Mouse (Mus musculus) hindbrain, embryonic 10.5 days (tissue): ENCODE measurements around the gene Ccdc69. TPM values are rescaled to one million over a fixed set of nuclear protein-coding genes. Genes with fewer than 3 reads are reported as not detected.

ENCODE experiments used
- DNase-seq: peaks from one replicate; pipeline ENCODE4 v3.0.0-alpha.2; 2017; ENCODE audit warnings: low spot score
- H3K27ac ChIP-seq: fragments of 300-500 bp; sonication (generic); 2 replicates; pipeline ENCODE4 v1.5.1; 2016; ENCODE audit warnings: mild to moderate bottlenecking, moderate library complexity
- H3K27me3 ChIP-seq: fragments of 300-500 bp; sonication (generic); 2 replicates; pipeline ENCODE4 v1.6.1; 2016; ENCODE audit warnings: mild to moderate bottlenecking; ENCODE audit not compliant: poor library complexity, insufficient read depth, severe bottlenecking
- H3K36me3 ChIP-seq: fragments of 300-500 bp; sonication (generic); 2 replicates; pipeline ENCODE4 v1.6.1; 2016; ENCODE audit warnings: mild to moderate bottlenecking, moderate library complexity
- H3K4me1 ChIP-seq: fragments of 300-500 bp; sonication (generic); replicated peaks from 2 replicates; pipeline ENCODE4 v1.6.1; 2016; ENCODE audit warnings: mild to moderate bottlenecking
- H3K4me3 ChIP-seq: fragments of 300-500 bp; sonication (generic); 2 replicates; pipeline ENCODE4 v1.5.1; 2016; ENCODE audit warnings: mild to moderate bottlenecking, moderate library complexity
- H3K9me3 ChIP-seq: fragments of 300-500 bp; sonication (generic); 2 replicates; pipeline ENCODE4 v1.6.1; 2016; ENCODE audit warnings: mild to moderate bottlenecking, moderate library complexity
- WGBS: fragments of 180-500 bp; shearing (Covaris S2); methylation state at CpG from one replicate; pipeline ENCODE4 v1.1.7; 2016; 5-methylcytosine and 5-hydroxymethylcytosine counted together
- polyA plus RNA-seq: library from polyadenylated mRNA; unstranded; fragments of >200 nt; fragmentation: Nextera tagmentation; extraction: Ambion mirVana; gene quantifications from 2 replicates; pipeline ENCODE4 v1.2.1, GENCODE M21; 2016

Ccdc69 gene
- polyA plus RNA-seq, 1 experiment from 2014 or later = 0.25 TPM

DNA sequence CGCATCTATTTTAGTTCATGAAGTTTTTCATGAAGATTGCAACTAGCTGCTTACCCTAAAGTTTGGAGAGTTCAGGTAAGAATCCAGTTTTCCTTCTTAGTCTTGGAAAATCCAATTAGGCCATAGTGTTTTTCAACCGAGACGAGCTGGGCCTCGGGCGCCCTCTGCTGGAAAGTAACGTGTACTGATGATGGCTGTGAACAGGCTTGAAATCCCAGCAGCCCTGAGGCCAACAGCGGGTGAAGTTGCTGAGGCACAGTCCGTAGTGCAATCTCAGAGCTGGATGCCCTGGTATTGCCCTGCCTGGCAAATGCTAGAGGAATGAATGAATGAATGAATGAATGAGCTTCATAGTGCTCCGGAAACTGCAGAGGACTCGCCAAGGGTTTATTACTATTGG, 9.1 kb upstream of the Ccdc69 start:
- WGBS = 5% methylated on average over 10 of the region's 10 CpGs
- DNase-seq = peak; percentile 78
- H3K36me3 ChIP-seq = no peaks in the 10 kb centered on the region
- peaks cover 3% of the 10 kb centered on the region; the same call in 1 of the 2 replicates for H3K4me1 ChIP-seq
- H3K27ac ChIP-seq = no peak overlapping the region
- peaks cover 14% of the 10 kb centered on the region; the same call in 1 of the 2 replicates for H3K27me3 ChIP-seq
- H3K4me3 ChIP-seq = no peak overlapping the region
- H3K9me3 ChIP-seq = no peaks in the 10 kb centered on the region

DNA sequence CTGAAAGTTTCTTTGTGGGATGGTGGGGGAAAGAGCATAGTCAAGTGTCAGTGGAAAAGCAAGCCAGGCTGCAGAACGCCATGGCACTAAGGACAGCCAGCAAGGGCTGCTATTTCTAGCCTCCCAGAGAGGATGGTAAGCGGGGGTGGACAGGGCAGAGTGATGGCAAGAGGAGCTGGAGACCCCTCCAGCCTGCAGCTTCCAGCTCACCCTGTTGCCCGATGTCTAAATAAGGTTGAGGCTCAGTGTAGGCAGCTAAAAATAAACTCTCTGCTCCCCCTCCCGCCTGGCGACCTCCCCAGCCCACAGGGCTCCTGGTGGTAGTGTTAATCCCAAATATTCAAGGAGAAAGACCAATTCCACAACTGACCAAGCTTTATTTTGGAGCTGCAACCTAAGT, 7.5 kb upstream of the Ccdc69 start:
- Histone ChIP-seq H3K27me3 (peaks cover 14% of the 10 kb centered on the region; the same call in 1 of the 2 replicates), H3K9me3 (no peaks in the 10 kb centered on the region), H3K4me1 (peaks cover 3% of the 10 kb centered on the region; the same call in 1 of the 2 replicates), H3K4me3 (no peak overlapping the region), H3K27ac (no peak overlapping the region), H3K36me3 (no peaks in the 10 kb centered on the region)
- 57% methylated on average over 5 of the region's 5 CpGs for WGBS
- no peak for DNase-seq

DNA sequence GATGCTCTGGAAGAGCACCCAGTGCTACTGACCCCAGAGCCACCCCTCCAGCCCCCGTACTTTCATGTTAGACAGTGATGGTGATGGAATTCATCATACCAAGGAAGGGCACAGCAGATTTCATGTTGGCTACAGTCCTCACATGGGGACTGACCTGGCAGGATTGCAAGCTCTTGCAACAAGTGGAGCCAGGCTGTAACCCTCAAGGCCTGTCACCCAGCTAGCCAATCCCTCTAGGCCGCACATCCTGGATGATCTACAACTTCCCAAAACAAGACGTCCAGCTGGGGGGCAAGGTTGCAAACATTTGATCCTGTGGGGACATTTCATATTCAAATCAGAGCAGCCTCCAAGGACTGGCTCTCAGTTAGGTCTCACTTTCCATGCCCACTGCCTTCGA, 6.7 kb upstream of the Ccdc69 start:
- Histone ChIP-seq H3K27ac (no peak overlapping the region), H3K36me3 (no peaks in the 10 kb centered on the region), H3K9me3 (peaks cover 5% of the 10 kb centered on the region; the same call in 1 of the 2 replicates), H3K4me1 (peaks cover 3% of the 10 kb centered on the region; the same call in 1 of the 2 replicates), H3K4me3 (no peak overlapping the region), H3K27me3 (peaks cover 15% of the 10 kb centered on the region)
- WGBS = 70% methylated on average over 4 of the region's 4 CpGs
- no peak for DNase-seq

DNA sequence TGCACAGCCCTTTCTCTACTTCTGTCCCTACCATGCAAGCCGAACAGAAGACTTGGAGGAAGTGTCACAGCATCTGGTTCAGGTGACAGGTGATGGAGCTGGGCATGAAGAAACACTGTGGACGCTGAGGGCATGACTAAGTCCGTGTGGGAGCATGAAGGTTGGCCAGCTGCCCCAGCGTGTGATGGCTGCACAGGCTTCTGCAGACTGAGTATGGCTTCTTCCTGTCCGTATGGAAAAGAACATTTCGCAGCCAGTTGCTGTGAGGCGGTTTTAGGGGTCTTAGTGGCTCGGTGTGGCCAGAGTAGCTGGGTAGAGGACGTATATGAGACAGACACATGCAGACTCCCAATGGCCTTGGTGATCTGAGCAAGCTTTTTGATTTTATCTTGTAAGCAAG, 3.3 kb upstream of the Ccdc69 start:
- no peak overlapping the region for H3K27ac ChIP-seq
- no peak for DNase-seq
- H3K4me1 ChIP-seq = peaks cover 15% of the 10 kb centered on the region
- H3K9me3 ChIP-seq = peaks cover 6% of the 10 kb centered on the region; the same call in 1 of the 2 replicates
- 91% methylated on average over 9 of the region's 9 CpGs for WGBS
- H3K36me3 ChIP-seq = no peaks in the 10 kb centered on the region
- peaks cover 35% of the 10 kb centered on the region for H3K27me3 ChIP-seq
- H3K4me3 ChIP-seq = no peak overlapping the region

DNA sequence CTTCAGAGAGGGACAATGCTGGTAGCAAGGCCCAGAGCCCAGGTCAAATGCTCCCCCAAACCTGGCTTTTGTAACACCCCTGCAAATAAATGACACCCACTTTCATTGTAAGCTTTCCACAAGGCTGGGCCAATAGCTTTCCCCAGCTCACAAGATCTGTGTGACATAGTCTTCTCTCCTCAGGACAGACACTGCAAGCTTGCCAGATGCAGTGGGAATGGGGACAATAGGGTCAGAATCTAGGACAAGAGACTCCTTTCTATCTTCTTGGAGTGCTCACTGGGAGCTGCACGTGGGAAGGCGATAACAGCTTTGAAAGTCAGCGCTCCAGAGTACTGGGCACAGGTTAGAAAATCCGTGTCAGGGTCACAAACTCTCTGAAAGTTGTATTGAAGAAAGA, 1.2 kb upstream of the Ccdc69 start:
- Histone ChIP-seq H3K4me3 (no peak overlapping the region), H3K9me3 (peaks cover 6% of the 10 kb centered on the region; the same call in 1 of the 2 replicates), H3K36me3 (no peaks in the 10 kb centered on the region), H3K27me3 (peaks cover 41% of the 10 kb centered on the region), H3K4me1 (peaks cover 15% of the 10 kb centered on the region), H3K27ac (no peak overlapping the region)
- 55% methylated on average over 4 of the region's 4 CpGs for WGBS
- no peak for DNase-seq

DNA sequence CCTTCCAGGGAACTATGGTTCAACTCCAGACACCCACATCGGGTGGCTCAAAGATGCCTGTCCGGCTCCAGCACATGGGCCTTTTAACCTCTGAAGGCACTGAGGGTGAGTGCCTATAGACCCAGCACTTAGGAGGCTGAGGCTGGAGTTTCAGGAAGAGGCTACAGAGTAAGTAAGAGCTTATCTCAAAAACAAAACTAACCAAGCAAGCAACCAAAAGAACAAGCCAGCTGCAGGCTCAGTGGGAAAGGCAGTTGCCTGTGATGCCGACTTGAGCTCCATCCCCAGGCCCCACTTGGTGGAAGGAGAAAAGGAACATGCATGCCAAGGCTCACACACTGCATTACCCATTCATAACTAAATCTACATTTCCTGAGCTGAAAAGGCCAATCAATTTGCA, 571 bp upstream of the Ccdc69 start:
- H3K36me3 ChIP-seq = no peaks in the 10 kb centered on the region
- no peak overlapping the region for H3K4me3 ChIP-seq
- H3K9me3 ChIP-seq = peaks cover 6% of the 10 kb centered on the region; the same call in 1 of the 2 replicates
- H3K27me3 ChIP-seq = peaks cover 41% of the 10 kb centered on the region
- no peak overlapping the region for H3K27ac ChIP-seq
- H3K4me1 ChIP-seq = peaks cover 16% of the 10 kb centered on the region
- whole genome bisulfite sequencing = 63% methylated on average over 3 of the region's 3 CpGs
- no peak for DNase-seq

DNA sequence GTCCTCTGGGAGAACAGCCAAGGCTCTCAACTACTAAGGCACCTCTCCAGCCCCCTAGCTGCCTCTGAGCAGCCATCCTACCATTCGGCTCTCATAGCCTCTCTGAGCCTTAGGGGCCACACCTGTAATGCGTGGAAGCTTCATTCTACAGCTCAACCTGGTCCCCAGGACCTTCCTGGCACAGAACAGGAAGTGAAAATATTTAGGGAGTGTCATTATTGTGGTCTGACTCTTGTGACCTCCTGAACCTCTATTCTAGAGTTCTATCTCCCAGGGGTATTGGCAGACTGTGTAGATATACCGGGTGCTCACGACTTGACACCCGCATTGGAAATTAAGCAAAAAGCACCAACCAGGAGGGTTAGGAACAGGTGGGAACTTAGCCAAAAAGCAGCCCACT, 1.7 kb downstream of the Ccdc69 start:
- H3K4me1 ChIP-seq = peaks cover 22% of the 10 kb centered on the region
- no peak for DNase-seq
- H3K27me3 ChIP-seq = peaks cover 41% of the 10 kb centered on the region
- 87% methylated on average over 5 of the region's 5 CpGs for WGBS
- no peak overlapping the region for H3K4me3 ChIP-seq
- H3K9me3 ChIP-seq = peaks cover 6% of the 10 kb centered on the region; the same call in 1 of the 2 replicates
- no peak overlapping the region for H3K27ac ChIP-seq
- no peaks in the 10 kb centered on the region for H3K36me3 ChIP-seq

DNA sequence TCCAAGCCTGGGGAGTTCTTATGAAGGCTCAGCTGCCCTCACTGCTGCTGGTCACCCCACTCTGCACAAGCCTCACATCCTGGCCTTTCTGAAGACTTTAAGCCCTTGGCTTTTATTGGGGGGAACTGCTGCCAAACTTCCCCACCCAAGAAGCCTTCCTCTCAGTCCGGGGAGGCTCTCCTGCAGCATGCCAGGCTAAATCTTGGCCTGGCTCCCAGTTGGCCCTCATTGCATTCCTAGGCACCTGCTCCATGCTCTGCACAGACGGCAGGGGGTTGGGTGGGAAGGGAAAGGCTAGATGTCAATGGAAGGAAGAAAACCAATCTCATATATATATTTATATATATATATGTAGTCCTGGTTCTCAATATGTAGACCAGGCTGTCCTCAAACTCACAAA, 2.3 kb downstream of the Ccdc69 start:
- WGBS = 78% methylated on average over 2 of the region's 2 CpGs
- Histone ChIP-seq H3K4me3 (no peak overlapping the region), H3K27ac (no peak overlapping the region), H3K27me3 (peaks cover 41% of the 10 kb centered on the region), H3K9me3 (peaks cover 6% of the 10 kb centered on the region; the same call in 1 of the 2 replicates), H3K4me1 (peaks cover 22% of the 10 kb centered on the region), H3K36me3 (no peaks in the 10 kb centered on the region)
- DNase-seq = no peak

DNA sequence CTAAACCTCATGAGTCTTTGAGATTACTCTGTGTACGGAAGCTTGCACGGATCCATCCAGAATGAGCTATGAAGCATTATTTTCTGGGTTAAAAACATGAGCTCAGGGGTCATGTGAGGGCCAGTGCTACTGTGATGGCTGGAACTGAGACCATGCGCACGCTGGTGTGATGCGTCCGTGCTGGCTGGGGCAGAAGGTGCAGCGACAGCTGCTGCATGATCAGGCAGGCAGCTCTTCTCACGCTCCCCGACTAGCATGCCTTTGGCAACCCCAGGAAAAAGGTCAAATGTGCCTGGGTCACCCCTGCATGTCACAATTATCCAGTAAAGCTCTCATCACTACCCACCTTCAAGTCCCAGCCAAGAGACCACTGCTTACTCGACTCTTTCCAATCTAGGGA, 4.7 kb downstream of the Ccdc69 start:
- Histone ChIP-seq H3K9me3 (no peaks in the 10 kb centered on the region), H3K27ac (no peak overlapping the region), H3K4me3 (no peak overlapping the region), H3K4me1 (peaks cover 25% of the 10 kb centered on the region), H3K36me3 (no peaks in the 10 kb centered on the region), H3K27me3 (peaks cover 25% of the 10 kb centered on the region)
- WGBS = 76% methylated on average over 10 of the region's 10 CpGs
- no peak for DNase-seq

DNA sequence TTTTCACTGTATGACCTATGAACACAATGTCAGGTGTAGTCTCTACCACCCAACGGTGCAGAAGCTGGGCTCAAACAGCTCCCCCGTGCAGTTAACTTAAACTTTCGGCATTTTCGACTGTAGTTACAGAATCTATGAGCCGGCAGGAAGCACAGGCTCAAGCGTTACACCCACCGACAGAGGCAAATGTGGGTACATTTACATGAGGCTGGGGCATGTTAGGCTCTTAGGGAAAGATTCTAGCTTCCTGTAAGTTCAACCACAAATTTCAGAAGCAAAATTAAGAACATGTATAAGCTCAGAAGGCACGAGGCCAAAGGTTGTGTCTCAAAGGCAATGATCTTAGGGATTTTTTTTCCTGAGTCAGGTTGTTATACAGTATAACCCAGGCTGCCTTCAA, 5.5 kb downstream of the Ccdc69 start:
- no peak overlapping the region for H3K27ac ChIP-seq
- WGBS = 89% methylated on average over 8 of the region's 8 CpGs

DNA sequence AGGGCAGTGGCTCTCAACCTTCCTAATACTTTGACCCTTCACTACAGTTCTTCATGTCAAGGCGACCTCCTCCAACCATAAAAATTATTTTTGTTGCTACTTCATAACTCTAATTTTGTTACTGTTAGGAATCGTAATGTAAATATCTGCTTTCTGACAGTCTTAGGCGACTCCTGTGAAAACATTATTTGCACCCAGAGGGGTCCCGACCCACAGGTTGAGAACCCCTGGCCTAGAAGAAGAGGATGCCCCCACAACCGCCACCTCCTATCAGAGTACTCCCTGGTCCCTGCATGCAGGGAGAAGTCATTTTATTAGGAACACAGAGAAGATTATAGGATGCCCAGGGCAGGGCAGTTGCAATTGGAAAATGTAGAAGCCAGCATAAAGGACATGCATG, 6.6 kb downstream of the Ccdc69 start:
- 85% methylated on average over 5 of the region's 5 CpGs for WGBS
- peaks cover 7% of the 10 kb centered on the region for H3K27me3 ChIP-seq

More for the DNA sequence above, 5.5 kb downstream of the Ccdc69 start:
- H3K9me3 ChIP-seq = no peaks in the 10 kb centered on the region
- H3K4me3 ChIP-seq = no peak overlapping the region
- no peaks in the 10 kb centered on the region for H3K36me3 ChIP-seq
- no peak for DNase-seq
- H3K4me1 ChIP-seq = peaks cover 17% of the 10 kb centered on the region
- H3K27me3 ChIP-seq = peaks cover 19% of the 10 kb centered on the region

DNA sequence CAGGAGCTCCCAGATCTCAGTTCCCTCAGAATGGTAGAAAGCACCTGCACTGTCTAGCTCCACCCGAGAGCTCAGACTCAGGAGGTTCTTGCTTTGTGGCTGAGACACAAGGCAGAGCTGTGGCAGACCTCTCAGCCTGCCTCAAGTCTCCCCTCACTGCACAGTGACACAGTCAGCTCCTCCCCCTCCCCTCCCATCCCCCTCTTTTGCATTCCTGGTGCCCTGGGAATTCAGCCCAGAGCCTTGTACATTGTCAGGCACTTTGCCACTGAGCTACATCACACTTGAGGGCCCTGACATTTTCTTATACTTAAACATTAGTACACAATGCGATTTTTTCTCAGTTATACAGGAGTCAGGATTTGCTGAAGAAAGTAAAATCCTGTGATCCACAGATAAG, 8.9 kb downstream of the Ccdc69 start:
- no peak overlapping the region for H3K4me3 ChIP-seq
- 45% methylated on average over 2 of the region's 2 CpGs for WGBS
- no peaks in the 10 kb centered on the region for H3K36me3 ChIP-seq
- 0 out of 2 replicates have a peak overlapping the region, but pooled peaks have one; percentile 23 for H3K27ac ChIP-seq
- DNase-seq = peak; percentile 18
- peaks cover 12% of the 10 kb centered on the region for H3K4me1 ChIP-seq
- H3K9me3 ChIP-seq = no peaks in the 10 kb centered on the region
- no peaks in the 10 kb centered on the region for H3K27me3 ChIP-seq

More for the DNA sequence above, 6.6 kb downstream of the Ccdc69 start:
- Histone ChIP-seq H3K36me3 (no peaks in the 10 kb centered on the region), H3K9me3 (no peaks in the 10 kb centered on the region), H3K27ac (no peak overlapping the region), H3K4me1 (peaks cover 12% of the 10 kb centered on the region), H3K4me3 (no peak overlapping the region)
- no peak for DNase-seq

DNA sequence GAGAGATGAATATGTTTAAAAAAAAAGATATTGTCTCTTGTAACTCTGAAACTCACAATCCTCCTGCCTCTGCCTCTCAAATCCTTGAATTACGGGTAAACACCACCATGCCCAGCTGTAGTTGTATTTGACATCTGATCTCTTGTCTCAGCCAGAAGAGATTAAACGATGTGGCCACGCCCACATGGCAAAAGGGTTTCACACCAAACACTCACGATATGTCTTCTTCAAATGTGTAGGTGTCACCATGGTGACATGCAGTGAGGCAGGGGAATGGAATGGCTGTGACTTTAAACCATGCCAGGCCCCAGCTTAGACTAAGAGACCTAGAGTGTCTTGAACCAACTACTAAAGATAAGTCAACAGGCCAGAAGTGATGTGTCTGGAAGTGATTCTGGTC, 11.0 kb downstream of the Ccdc69 start:
- Histone ChIP-seq H3K4me3 (no peak overlapping the region), H3K9me3 (no peaks in the 10 kb centered on the region), H3K27ac (no peak overlapping the region), H3K27me3 (no peaks in the 10 kb centered on the region), H3K36me3 (no peaks in the 10 kb centered on the region), H3K4me1 (peaks cover 11% of the 10 kb centered on the region)
- no peak for DNase-seq
- WGBS = 69% methylated on average over 4 of the region's 4 CpGs

DNA sequence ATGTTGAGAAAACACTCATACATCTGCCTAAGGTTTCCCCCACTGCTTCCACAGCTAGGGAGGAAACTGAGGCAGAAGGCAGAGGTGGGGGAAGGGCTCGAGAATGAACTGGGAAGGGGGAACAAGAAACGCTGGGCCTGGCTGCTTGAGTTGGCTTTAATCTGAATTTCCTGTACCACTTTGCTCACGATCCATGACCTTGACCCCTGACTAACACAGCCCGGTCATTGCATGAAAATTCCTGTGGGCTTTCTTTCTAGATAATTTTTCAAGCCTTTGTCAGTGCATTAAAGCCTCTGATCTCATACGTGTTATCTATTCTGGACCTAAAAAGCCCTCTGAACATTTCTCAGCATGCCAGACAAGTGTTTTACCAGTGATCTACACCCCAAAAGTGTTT, 15.1 kb downstream of the Ccdc69 start:
- Histone ChIP-seq H3K9me3 (no peaks in the 10 kb centered on the region), H3K4me3 (no peak overlapping the region), H3K36me3 (no peaks in the 10 kb centered on the region), H3K27me3 (no peaks in the 10 kb centered on the region), H3K27ac (no peak overlapping the region), H3K4me1 (0 out of 2 replicates have a peak, but pooled peaks cover 6% of the 10 kb centered on the region)
- WGBS = 55% methylated on average over 5 of the region's 5 CpGs
- no peak for DNase-seq
